Mouse (Mus musculus) intestine, postnatal 0 days (tissue): ENCODE results near the gene Efl1. TPM values are rescaled to one million over a fixed set of nuclear protein-coding genes. Genes with fewer than 3 reads are reported as not detected.
A peak's percentile ranks its signal among the peaks of the same experiment; 100 is the strongest.

Source experiments
- ATAC-seq: fragments of 200-750 bp; cut with Nextera tagmentation; 2 replicates; pipeline ENCODE4 v1.8.0; 2017; ENCODE audit warnings: mild to moderate bottlenecking, moderate TSS enrichment, moderate library complexity
- H3K27ac ChIP-seq: fragments of 300-500 bp; sonication (generic); 2 replicates; pipeline ENCODE4 v1.5.1; 2014; ENCODE audit warnings: mild to moderate bottlenecking, low read depth, low read length, moderate library complexity
- H3K27me3 ChIP-seq: fragments of 300-500 bp; sonication (generic); replicated peaks from 2 replicates; pipeline ENCODE4 v1.6.1; 2014; ENCODE audit warnings: low read length, mixed read lengths; ENCODE audit not compliant: control insufficient read depth, insufficient read depth
- H3K36me3 ChIP-seq: fragments of 300-500 bp; sonication (generic); 2 replicates; pipeline ENCODE4 v1.6.1; 2014; ENCODE audit warnings: mild to moderate bottlenecking, moderate library complexity; ENCODE audit not compliant: control insufficient read depth, insufficient read depth
- H3K4me1 ChIP-seq: fragments of 300-500 bp; sonication (generic); replicated peaks from 2 replicates; pipeline ENCODE4 v1.6.1; 2014; ENCODE audit warnings: antibody characterized with exemption, low read length, mixed read lengths; ENCODE audit not compliant: control insufficient read depth, insufficient read depth
- H3K4me2 ChIP-seq: fragments of 300-500 bp; sonication (generic); replicated peaks from 2 replicates; pipeline ENCODE4 v1.6.1; 2014; ENCODE audit warnings: low read depth, mild to moderate bottlenecking, moderate library complexity
- H3K4me3 ChIP-seq: fragments of 300-500 bp; sonication (generic); 2 replicates; pipeline ENCODE4 v1.5.1; 2014; ENCODE audit warnings: low read depth, low read length
- H3K9ac ChIP-seq: fragments of 300-500 bp; sonication (generic); 2 replicates; pipeline ENCODE4 v1.6.1; 2014; ENCODE audit warnings: mild to moderate bottlenecking, low read depth, low read length
- H3K9me3 ChIP-seq: fragments of 300-500 bp; sonication (generic); 2 replicates; pipeline ENCODE4 v1.6.1; 2016; ENCODE audit warnings: mixed run types; ENCODE audit not compliant: control insufficient read depth
- CTCF ChIP-seq: sonication (generic); IDR thresholded peaks from 2 replicates; pipeline ENCODE4 v1.5.1; 2016; ENCODE audit warnings: low read depth, mild to moderate bottlenecking, control low read depth, antibody characterized with exemption, moderate library complexity
- WGBS: fragments of 180-500 bp; shearing (Covaris S2); extraction: QIAGEN DNeasy Blood & Tissue Kit; methylation state at CpG from one replicate; pipeline ENCODE4 v1.1.7; 2014; 5-methylcytosine and 5-hydroxymethylcytosine counted together
- polyA plus RNA-seq: library from polyadenylated mRNA; unstranded; fragments of >200 nt; fragmentation: Nextera tagmentation; extraction: Ambion mirVana; gene quantifications from 2 replicates; pipeline ENCODE4 v1.2.1, GENCODE M21; 2015

Gene Efl1
- polyA plus RNA-seq, 1 experiment from 2014 or later, result 13.5 TPM

- no peaks in the 10 kb centered on the region for H3K9me3 ChIP-seq
- no peak overlapping the region for H3K4me3 ChIP-seq
- H3K27ac ChIP-seq, result no peak overlapping the region
- no peak for TF ChIP-seq CTCF
- no peak overlapping the region for H3K9ac ChIP-seq
- H3K4me1 ChIP-seq, result no peaks in the 10 kb centered on the region
- no peaks in the 10 kb centered on the region for H3K27me3 ChIP-seq
- no peak for ATAC-seq
- 69% methylated on average over 6 of the region's 6 CpGs for WGBS
- H3K4me2 ChIP-seq, result no peak overlapping the region
- peaks cover 45% of the 10 kb centered on the region for H3K36me3 ChIP-seq
These were observed 42.8 kb downstream of the Efl1 start for GRCm38 (mm10) chr7:82691021-82691738.

- Histone ChIP-seq H3K27ac (no peak overlapping the region), H3K9ac (no peak overlapping the region), H3K9me3 (no peaks in the 10 kb centered on the region), H3K4me3 (no peak overlapping the region), H3K36me3 (peaks cover 47% of the 10 kb centered on the region), H3K27me3 (no peaks in the 10 kb centered on the region), H3K4me1 (no peaks in the 10 kb centered on the region), H3K4me2 (no peak overlapping the region)
- TF ChIP-seq CTCF, result peak; percentile 63
- 81% methylated on average over 8 of the region's 8 CpGs for WGBS
- no peak for ATAC-seq
These were observed 49.3 kb downstream of the Efl1 start for GRCm38 (mm10) chr7:82697668-82698067.

- Histone ChIP-seq H3K4me2 (no peak overlapping the region), H3K9ac (no peak overlapping the region), H3K36me3 (peaks cover 34% of the 10 kb centered on the region), H3K27ac (no peak overlapping the region), H3K9me3 (no peaks in the 10 kb centered on the region), H3K4me1 (no peaks in the 10 kb centered on the region), H3K4me3 (no peak overlapping the region), H3K27me3 (no peaks in the 10 kb centered on the region)
- no peak for ATAC-seq
- WGBS, result 92% methylated on average over 3 of the region's 3 CpGs
- TF ChIP-seq CTCF, result no peak
These were observed 50.6 kb downstream of the Efl1 start for GRCm38 (mm10) chr7:82698968-82699367.

- Histone ChIP-seq H3K36me3 (peaks cover 32% of the 10 kb centered on the region), H3K27me3 (no peaks in the 10 kb centered on the region), H3K9me3 (no peaks in the 10 kb centered on the region), H3K4me2 (no peak overlapping the region), H3K4me3 (no peak overlapping the region), H3K9ac (no peak overlapping the region), H3K4me1 (no peaks in the 10 kb centered on the region), H3K27ac (no peak overlapping the region)
- no peak for ATAC-seq
- TF ChIP-seq CTCF, result no peak
- WGBS, result 90% methylated on average over 5 of the region's 5 CpGs
These were observed 54.2 kb downstream of the Efl1 start for GRCm38 (mm10) chr7:82702384-82703343.

DNA sequence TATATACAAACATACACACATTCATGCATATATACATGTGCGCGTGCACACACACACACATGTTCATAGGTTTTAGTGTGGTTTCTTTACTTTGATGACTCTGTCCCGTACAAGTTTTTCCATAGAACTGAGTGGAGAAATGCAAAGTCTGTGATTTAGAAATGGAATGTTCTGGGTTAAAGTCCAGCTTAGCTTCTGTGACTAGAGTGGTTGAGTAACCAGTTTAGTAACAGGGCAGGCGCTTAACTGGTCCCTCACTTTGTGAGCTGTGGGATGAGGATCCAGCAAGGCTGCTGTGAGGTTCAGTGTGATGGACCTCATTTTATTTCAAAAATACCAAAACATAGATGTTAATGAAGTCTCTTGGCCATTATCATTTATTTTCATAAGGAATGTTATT, 60.8 kb downstream of the Efl1 start:
- TF ChIP-seq CTCF, result no peak
- Histone ChIP-seq H3K4me2 (no peak overlapping the region), H3K9me3 (no peaks in the 10 kb centered on the region), H3K4me1 (no peaks in the 10 kb centered on the region), H3K27me3 (no peaks in the 10 kb centered on the region), H3K36me3 (peaks cover 25% of the 10 kb centered on the region; the same call in 1 of the 2 replicates), H3K27ac (no peak overlapping the region), H3K9ac (no peak overlapping the region), H3K4me3 (no peak overlapping the region)
- no peak for ATAC-seq
- WGBS, result 80% methylated on average over 4 of the region's 4 CpGs

- H3K4me2 ChIP-seq, result no peak overlapping the region
- 49% methylated on average over 7 of the region's 7 CpGs for WGBS
- 0 out of 2 replicates have a peak, but pooled peaks have one; percentile 36 for ATAC-seq
These were observed 66.9 kb downstream of the Efl1 start for GRCm38 (mm10) chr7:82715210-82715911.

More at GRCm38 (mm10) chr7:82715210-82715911, 66.9 kb downstream of the Efl1 start:
- peaks cover 15% of the 10 kb centered on the region; the same call in 1 of the 2 replicates for H3K36me3 ChIP-seq
- H3K27ac ChIP-seq, result no peak overlapping the region
- no peaks in the 10 kb centered on the region for H3K27me3 ChIP-seq
- H3K4me3 ChIP-seq, result no peak overlapping the region
- H3K9ac ChIP-seq, result no peak overlapping the region
- no peaks in the 10 kb centered on the region for H3K9me3 ChIP-seq
- no peaks in the 10 kb centered on the region for H3K4me1 ChIP-seq
- TF ChIP-seq CTCF, result peak; percentile 77
